Mouse (Mus musculus): ENCODE data around the gene Cldn34b1. TPM values are rescaled to one million over a fixed set of nuclear protein-coding genes. Genes with fewer than 3 reads are reported as not detected.
"Not testable (repeated sequence)": the region's sequence is repeated elsewhere in the genome, so short reads cannot be mapped to it uniquely, and the experiment has no call there.

The Cldn34b1 gene
- polyA plus RNA-seq (2017; shearing (Covaris generic)): not detected

- not testable (repeated sequence) for ATAC-seq
Measured at GRCm38 (mm10) chrX:154890167-154890566, at the start of gene Cldn34b1. TSS of gene Cldn34b1 (minus strand) at chrX:154890267.

- not testable (repeated sequence) for ATAC-seq
Measured at GRCm38 (mm10) chrX:154935887-154936286, 45.8 kb upstream of the Cldn34b1 start, which contains the start of gene Magea6. TSS of gene Magea6 (minus strand) at chrX:154935987.

Other genes with a start within 250 kb of the Cldn34b1 start
- gene Magea6, start 45.7 kb upstream of the Cldn34b1 start, polyA plus RNA-seq (2017; shearing (Covaris generic)): not detected
- not detected for gene Magea3, start 59.2 kb upstream of the Cldn34b1 start, polyA plus RNA-seq (2017; shearing (Covaris generic))
- gene Magea8, start 105.6 kb upstream of the Cldn34b1 start, polyA plus RNA-seq (2017; shearing (Covaris generic)): not detected
- not detected for gene Magea5, start 172.9 kb upstream of the Cldn34b1 start, polyA plus RNA-seq (2017; shearing (Covaris generic))
- not detected for gene Magea1, start 199.5 kb upstream of the Cldn34b1 start, polyA plus RNA-seq (2017; shearing (Covaris generic))
- gene Magea2, start 203.4 kb upstream of the Cldn34b1 start, polyA plus RNA-seq (2017; shearing (Covaris generic)): not detected
- gene Cldn34b2, start 238.1 kb upstream of the Cldn34b1 start, polyA plus RNA-seq (2017; shearing (Covaris generic)): not detected

Measured in activated CD4-positive, CD25-positive, alpha-beta regulatory T cell, adult 4 months (primary cell).